Mouse (Mus musculus) lung, postnatal 0 days (tissue): ENCODE measurements around the gene Enox1.

Experiments used
- CTCF ChIP-seq: IDR thresholded peaks from 2 replicates; pipeline ENCODE4 v1.5.1; 2016; ENCODE audit warnings: antibody characterized with exemption, mild to moderate bottlenecking
- EP300 ChIP-seq: IDR thresholded peaks from 2 replicates; pipeline ENCODE4 v1.6.1; 2016; ENCODE audit warnings: antibody characterized with exemption, mild to moderate bottlenecking, control low read depth

- TF ChIP-seq CTCF (no peak), EP300 (no peak)
Measured at GRCm38 (mm10) chr14:77130612-77131011, 26.0 kb upstream of the Enox1 start.
